Mouse (Mus musculus): Measurements from ENCODE around the gene Acp6.

The Acp6 gene

DNA sequence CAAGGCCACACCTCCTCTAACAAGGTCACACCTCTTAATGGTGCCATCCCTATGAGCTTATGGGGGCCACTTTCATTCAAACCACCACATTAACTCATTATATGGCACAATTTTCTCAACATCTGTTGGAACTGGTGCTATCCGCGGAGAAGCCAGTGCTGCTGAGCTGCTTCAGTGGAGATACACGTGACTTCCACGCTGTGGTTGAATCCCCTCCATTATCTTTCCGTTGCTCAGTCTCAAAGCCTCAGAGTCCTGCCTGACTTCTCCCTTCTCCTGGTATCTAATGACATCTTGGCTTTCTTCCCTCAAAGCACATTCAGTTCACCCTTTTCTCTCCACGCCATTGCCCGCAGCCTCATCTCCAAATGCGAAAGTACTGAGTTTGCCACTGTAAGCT is 38.0 kb downstream of the Acp6 start:
- DNase-seq (ENCODE audit: low spot score), result no peak

DNA sequence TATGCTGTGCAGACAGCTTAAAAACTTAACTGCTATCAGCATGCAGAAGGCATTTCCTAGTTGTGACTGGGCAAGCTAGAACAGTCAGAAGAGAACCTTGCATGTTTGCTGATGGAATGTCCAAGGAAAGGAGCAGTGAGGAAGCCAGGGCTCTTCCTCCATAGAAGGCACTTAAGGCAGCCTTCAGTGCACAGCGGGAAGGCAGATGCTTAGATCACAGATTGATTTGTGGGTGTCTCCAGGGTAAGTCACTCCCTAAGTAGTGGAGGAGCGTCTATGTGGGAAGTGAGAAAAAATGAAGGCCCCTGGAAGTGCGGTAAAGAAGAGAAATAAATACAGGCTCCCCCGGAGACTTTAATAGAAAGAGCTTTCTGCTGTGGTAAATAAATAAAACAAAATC is 40.7 kb downstream of the Acp6 start:
- DNase-seq (ENCODE audit: low spot score), result no peak

DNA sequence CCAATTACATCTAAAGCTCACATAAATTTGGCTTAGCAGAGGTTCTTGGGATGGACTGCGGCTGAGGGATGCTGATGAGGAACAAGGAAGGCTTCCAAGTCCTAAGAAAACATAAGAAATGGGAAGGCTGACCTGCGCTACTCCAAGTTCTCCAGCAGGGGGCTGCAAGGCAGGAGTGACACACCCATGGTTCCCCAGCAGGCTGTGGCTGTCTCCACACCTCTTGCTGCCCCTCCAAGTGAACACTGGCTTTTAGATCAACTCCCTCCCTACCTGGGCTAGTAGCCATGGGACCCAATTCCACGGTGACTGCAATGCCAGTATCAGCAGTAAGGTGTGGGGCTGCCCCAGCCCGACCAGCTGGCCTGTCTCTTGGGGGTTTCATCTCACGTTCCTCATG is 43.4 kb downstream of the Acp6 start:
- peak; percentile 71 for DNase-seq (ENCODE audit: low spot score)

DNA sequence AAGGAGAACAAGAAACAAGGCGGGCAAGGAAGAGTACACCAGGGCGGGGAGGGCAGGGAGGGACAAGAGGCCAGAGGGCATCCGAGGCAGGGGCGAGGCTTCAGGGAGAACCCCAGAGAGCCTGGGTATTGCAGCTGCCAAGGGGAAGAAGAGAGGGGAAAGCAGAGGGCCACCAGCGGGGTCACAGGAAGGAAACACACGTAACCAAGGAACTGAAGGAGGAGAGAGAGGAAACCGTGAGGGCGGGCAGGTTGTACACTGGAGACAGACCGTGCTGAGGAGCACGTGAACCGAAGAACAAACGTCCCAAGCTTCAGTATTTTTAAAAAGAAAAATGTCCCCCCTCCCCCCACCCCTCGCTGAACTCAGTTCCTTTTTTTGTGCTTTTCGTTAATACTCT is 45.3 kb downstream of the Acp6 start:
- no peak for DNase-seq (ENCODE audit: low spot score)

DNA sequence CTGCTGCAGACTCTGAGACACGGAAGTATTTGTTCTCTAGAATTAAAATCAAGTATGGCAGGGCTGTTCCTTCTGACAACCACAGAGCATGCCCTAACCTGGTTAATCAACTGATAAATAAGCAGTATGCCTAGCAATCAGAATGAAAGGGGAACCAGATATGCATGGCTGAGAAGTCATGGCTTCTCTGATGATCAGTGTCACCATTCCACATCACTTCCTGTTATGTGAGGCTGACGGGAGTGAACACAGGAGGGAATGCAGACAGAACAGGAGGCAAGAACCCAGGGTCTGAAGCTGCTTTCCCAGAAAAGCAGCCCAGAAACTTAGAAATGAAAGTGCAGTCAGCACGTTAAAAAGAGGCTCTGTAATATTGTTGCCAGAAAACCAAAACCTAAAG is 47.9 kb downstream of the Acp6 start:
- no peak for DNase-seq (ENCODE audit: low spot score)

DNA sequence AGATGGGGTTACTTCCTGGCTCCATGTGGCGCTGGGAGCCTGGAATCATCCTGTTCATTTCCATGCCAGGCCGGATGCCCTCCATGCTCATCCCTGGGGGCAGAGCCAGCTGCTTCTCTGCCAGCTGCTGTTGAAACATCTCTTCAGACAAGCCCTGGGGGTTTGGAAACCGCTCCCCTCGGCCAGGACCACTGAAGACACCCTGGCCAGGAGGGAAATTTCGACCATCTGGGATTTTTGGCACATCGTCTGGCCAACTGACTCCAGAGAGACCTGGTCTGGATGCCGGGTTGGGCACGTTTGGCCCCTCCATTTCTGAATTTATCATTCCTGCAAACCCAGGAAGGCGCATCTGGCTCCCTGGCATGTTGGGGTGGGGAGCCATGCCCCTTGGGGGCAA is 50.8 kb downstream of the Acp6 start:
- peak; percentile 69 for DNase-seq (ENCODE audit: low spot score)

DNA sequence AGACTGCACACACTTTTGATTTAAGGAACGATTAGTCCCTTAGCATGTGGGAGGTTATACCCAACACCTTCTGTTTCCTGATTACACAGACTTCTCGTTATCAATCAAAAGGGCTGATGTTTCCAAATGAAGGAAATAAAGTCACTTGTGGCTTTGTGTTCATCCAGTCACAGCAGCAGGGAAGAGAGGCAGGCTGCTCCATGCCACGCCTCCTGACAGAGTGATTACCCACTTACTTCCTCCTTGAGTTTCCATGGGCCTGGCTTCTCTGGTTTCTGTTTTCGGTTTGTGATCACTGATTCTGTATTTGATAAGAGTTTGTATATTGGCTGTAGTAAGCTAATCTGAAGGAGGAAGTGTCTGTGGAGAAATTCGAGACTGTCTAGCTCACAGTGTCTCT is 52.6 kb downstream of the Acp6 start:
- peak; percentile 48 for DNase-seq (ENCODE audit: low spot score)

DNA sequence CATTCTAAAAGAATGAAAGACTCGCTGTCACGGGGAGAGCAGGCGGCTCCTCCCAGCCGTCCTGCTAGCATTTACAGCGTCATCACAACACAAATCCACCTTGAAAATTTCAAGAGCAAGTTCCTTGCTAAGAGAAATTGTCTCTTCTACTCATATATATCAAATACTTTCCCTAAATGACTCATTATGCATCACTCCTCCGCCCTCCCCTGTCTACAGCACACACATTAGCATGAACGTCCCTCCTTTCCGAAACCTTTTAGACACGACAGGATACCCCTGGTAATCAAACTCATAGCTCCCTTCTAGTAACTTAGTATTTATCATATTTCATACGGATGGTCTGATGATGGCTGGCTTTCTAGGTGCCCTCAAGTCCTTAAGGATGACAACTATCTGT is 55.3 kb downstream of the Acp6 start:
- DNase-seq (ENCODE audit: low spot score), result no peak

DNA sequence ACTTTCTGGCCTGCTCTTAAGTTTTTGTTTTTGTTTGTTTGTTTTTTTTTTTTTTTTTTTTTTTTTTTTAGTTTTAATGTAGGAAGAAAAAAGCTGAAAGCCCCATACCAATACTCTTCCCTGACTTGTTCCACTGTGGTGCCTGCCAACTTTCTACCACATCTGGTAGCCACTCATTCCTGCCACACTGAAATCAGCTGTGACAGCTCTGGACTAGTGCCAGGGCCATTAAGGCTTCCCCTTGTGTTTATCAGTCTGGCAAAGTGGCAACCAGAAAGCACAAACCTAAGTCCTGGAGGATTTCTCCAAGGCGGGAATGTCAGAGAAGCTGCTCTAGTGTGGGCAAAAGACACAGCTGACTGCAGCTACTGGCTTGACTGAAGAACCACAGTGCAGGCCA is 55.9 kb downstream of the Acp6 start:
- DNase-seq (ENCODE audit: low spot score), result peak; percentile 93

DNA sequence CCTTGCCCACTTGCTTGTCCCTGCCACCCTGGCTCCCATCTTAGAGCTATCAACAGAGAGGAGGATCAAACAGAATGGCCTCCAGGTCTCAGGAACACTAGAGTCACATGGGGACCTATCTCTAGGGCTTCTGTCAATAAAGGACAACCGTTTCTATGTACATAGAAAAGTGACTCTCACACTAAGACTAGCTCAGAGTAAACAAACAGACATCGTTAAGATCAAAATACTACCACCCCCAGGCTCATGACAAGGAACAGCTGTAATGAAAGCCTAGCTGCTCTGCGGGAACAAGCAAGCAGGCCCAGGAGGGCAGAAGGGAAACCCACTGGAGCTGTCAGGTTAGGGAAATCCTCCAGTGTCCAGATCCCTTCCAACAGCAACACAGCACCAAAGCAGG is 56.9 kb downstream of the Acp6 start:
- DNase-seq (ENCODE audit: low spot score), result no peak

DNA sequence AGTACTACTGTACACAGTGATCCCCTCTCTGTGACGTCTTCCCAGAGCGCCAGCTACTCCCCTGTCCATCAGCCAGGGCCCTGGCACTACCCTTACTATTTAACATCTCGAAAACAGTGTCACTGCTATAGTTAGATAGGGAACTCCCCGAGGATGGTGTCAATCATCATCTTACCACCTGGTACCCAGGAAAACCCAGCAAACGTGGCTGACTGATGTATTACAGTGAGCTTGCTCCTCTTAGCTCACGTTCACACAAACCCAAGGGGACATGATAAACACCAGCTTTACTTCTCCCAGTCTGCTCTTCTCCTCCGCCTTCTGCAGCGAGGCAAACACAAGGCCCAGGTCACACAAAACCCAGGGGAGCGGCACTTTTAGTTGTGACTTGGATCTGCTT is 64.7 kb downstream of the Acp6 start:
- no peak for DNase-seq (ENCODE audit: low spot score)

DNA sequence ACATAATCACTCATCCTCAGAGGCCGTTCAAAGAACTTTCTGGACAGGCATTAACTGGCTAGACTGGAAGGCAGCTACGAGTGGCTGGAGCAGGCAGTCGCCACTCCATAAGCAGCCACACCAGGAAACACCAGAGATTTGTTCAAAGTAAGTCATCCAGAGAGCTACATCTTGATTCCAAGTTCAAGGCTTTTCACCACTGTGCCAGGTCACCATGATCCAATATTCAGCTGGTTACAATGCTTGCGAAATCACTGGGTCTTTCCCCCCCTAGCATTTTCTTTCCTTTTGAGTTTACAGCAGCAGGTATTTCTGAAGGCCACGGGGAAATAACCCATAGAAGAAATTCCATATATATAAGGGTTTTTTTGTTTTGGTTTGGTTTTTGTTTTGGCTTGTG is 66.7 kb downstream of the Acp6 start:
- no peak for DNase-seq (ENCODE audit: low spot score)

DNA sequence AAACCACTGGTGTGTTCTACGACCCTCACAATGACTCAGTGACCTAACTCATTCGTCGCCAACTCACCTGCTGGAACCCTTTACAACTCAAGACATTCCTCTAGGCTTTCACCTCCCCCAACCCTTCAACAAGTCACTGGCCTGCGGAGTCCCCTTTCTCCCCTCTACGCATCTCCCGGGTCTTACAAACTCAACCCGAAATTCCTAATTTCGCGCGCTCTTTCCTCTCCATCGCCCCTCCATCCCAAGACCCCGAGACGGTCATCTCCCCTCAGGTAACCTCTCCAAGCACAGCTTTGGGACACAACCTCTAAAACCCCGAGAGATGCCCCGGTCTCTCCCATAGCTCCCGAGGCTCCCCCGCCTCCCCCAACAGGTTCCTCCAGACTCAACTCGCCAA is 68.1 kb downstream of the Acp6 start:
- DNase-seq (ENCODE audit: low spot score), result peak; percentile 38

All from MN1 (cell line).